Mouse (Mus musculus): ENCODE measurements around the gene Calcoco1. TPM values are rescaled to one million over a fixed set of nuclear protein-coding genes. Genes with fewer than 3 reads are reported as not detected.
A peak's percentile ranks its signal among the peaks of the same experiment; 100 is the strongest.
"Not testable (repeated sequence)": the region's sequence is repeated elsewhere in the genome, so short reads cannot be mapped to it uniquely, and the experiment has no call there.

Gene Calcoco1
- polyA plus RNA-seq, 1 experiment from 2014 or later = 41.3 TPM

DNA sequence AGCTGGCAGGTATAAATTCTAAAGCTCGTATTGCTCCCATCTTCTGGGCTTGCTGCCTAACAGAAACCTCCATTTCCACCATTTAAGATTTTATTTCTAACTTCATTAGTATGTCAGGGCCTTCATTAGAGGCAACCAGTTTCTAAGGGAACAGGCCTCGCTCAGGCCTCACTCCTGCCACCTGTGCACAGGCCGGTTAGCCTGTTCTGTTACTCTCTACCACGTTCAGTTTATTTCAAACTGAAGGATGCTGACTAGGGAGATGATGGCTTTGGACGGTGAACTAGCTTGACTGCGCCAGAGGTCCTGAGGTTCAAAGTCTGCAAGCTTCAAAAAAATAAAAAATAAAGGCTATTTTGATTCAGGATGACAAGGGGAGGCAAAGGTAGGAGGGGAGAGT, 51.7 kb downstream of the Calcoco1 start:
- H3K36me3 ChIP-seq (ENCODE audit: control insufficient read depth, insufficient read depth, low read length) = peaks cover 40% of the 10 kb centered on the region
- WGBS = 8% methylated on average over 6 of the region's 6 CpGs
- no peaks in the 10 kb centered on the region for H3K27me3 ChIP-seq (ENCODE audit: control insufficient read depth, insufficient read depth, low read length)
- H3K9ac ChIP-seq (ENCODE audit: low read depth, low read length) = peak overlapping the region; percentile 97
- H3K4me2 ChIP-seq (replicated peaks; ENCODE audit: low read depth, low read length) = peak overlapping the region; percentile 84
- H3K4me3 ChIP-seq (ENCODE audit: low read length) = peak overlapping the region; percentile 76
- H3K9me3 ChIP-seq (ENCODE audit: control insufficient read depth, low read length) = no peaks in the 10 kb centered on the region
- H3K27ac ChIP-seq (ENCODE audit: low read depth, low read length) = peak overlapping the region; percentile 99
- peaks cover 14% of the 10 kb centered on the region; the same call in 1 of the 2 replicates for H3K4me1 ChIP-seq (ENCODE audit: control insufficient read depth, insufficient read depth, low read length)
- no peak for ATAC-seq (ENCODE audit: low FRiP score, low TSS enrichment)

GRCm38 (mm10) chr15:102669571-102669970, 52.4 kb downstream of the Calcoco1 start:
- Histone ChIP-seq H3K9me3 (ENCODE audit: control insufficient read depth, low read length) (no peaks in the 10 kb centered on the region), H3K4me2 (replicated peaks; ENCODE audit: low read depth, low read length) (peak overlapping the region; percentile 84), H3K4me3 (ENCODE audit: low read length) (peak overlapping the region; percentile 76; the same call in 1 of the 2 replicates), H3K27ac (ENCODE audit: low read depth, low read length) (no peak overlapping the region), H3K9ac (ENCODE audit: low read depth, low read length) (peak overlapping the region; percentile 97; the same call in 1 of the 2 replicates), H3K4me1 (ENCODE audit: control insufficient read depth, insufficient read depth, low read length) (peaks cover 14% of the 10 kb centered on the region; the same call in 1 of the 2 replicates), H3K27me3 (ENCODE audit: control insufficient read depth, insufficient read depth, low read length) (no peaks in the 10 kb centered on the region), H3K36me3 (ENCODE audit: control insufficient read depth, insufficient read depth, low read length) (peaks cover 48% of the 10 kb centered on the region)
- 84% methylated on average over 8 of the region's 8 CpGs for WGBS
- ATAC-seq (ENCODE audit: low FRiP score, low TSS enrichment) = no peak

DNA sequence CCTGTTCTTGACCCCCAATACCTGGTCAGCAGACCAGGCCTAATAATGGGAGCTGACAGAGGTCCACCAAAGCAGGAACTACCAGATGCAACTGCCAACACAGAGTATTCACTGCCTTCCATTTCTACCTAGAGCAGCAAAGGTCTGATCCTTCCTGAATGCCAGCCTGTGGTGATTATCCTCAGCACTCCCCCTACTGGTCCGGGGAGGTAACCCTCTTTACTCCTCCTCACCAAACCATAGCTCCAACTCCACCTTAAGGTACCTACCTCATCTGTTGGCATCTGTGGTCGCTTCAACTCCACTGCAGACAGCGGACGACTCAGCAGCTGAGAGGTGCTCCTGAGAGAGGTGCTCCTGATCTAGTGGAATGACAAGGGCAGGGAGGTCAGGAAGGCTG, 56.5 kb downstream of the Calcoco1 start:
- no peak overlapping the region for H3K9ac ChIP-seq (ENCODE audit: low read depth, low read length)
- H3K27ac ChIP-seq (ENCODE audit: low read depth, low read length) = no peak overlapping the region
- H3K36me3 ChIP-seq (ENCODE audit: control insufficient read depth, insufficient read depth, low read length) = peaks cover 87% of the 10 kb centered on the region
- H3K9me3 ChIP-seq (ENCODE audit: control insufficient read depth, low read length) = no peaks in the 10 kb centered on the region
- no peaks in the 10 kb centered on the region for H3K27me3 ChIP-seq (ENCODE audit: control insufficient read depth, insufficient read depth, low read length)
- H3K4me1 ChIP-seq (ENCODE audit: control insufficient read depth, insufficient read depth, low read length) = 0 out of 2 replicates have a peak, but pooled peaks cover 5% of the 10 kb centered on the region
- no peak overlapping the region for H3K4me2 ChIP-seq (replicated peaks; ENCODE audit: low read depth, low read length)
- no peak overlapping the region for H3K4me3 ChIP-seq (ENCODE audit: low read length)
- ATAC-seq (ENCODE audit: low FRiP score, low TSS enrichment) = no peak
- 52% methylated on average over 4 of the region's 4 CpGs for WGBS

DNA sequence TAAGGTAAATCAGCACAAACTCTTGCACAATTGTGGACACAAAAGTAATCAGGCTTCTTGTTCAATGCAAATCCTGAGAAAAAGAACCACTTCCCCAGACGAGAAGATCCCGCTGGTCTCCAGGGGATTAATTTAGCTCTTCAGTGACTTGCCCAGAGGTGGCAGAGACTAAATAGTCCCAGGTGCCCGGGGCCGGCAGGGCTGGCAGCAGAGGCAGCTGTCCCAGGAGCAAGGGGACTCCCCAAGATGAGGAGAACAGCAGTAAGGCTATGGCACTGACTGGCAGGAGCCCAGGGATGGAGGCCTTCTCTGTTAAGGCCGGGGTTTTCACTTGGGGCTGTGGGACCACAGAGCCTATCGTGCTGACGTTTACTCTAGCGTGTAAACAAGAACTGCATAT, 58.2 kb downstream of the Calcoco1 start:
- ATAC-seq (ENCODE audit: low FRiP score, low TSS enrichment) = no peak
- H3K4me3 ChIP-seq (ENCODE audit: low read length) = no peak overlapping the region
- no peak overlapping the region for H3K4me2 ChIP-seq (replicated peaks; ENCODE audit: low read depth, low read length)
- no peak overlapping the region for H3K9ac ChIP-seq (ENCODE audit: low read depth, low read length)
- WGBS = 90% methylated on average over 8 of the region's 8 CpGs
- H3K4me1 ChIP-seq (ENCODE audit: control insufficient read depth, insufficient read depth, low read length) = no peaks in the 10 kb centered on the region
- H3K9me3 ChIP-seq (ENCODE audit: control insufficient read depth, low read length) = no peaks in the 10 kb centered on the region
- H3K36me3 ChIP-seq (ENCODE audit: control insufficient read depth, insufficient read depth, low read length) = peaks cover 84% of the 10 kb centered on the region
- H3K27me3 ChIP-seq (ENCODE audit: control insufficient read depth, insufficient read depth, low read length) = no peaks in the 10 kb centered on the region
- H3K27ac ChIP-seq (ENCODE audit: low read depth, low read length) = no peak overlapping the region

DNA sequence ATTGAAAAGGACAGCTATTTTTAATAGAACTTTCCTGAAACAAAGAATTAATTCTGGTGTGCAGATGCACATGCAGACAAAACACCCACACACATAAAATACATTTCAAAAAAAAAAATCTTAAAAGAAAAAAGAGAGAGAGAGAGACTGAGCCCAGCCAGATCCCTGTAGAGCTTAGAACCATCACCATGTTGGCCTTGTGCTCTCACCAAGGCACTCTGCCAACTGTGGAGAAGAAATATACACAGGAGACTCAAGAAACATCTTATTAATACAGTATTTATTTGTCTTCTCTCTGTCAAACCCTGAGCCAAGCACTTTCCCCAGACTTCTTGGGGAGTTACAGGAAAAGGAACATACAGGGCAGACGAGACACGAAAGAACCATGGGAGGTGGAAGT, 59.4 kb downstream of the Calcoco1 start:
- not testable (repeated sequence) for H3K27ac ChIP-seq (ENCODE audit: low read depth, low read length); H3K4me2 ChIP-seq (replicated peaks; ENCODE audit: low read depth, low read length); H3K9me3 ChIP-seq (ENCODE audit: control insufficient read depth, low read length); ATAC-seq (ENCODE audit: low FRiP score, low TSS enrichment); H3K4me3 ChIP-seq (ENCODE audit: low read length); H3K27me3 ChIP-seq (ENCODE audit: control insufficient read depth, insufficient read depth, low read length); H3K4me1 ChIP-seq (ENCODE audit: control insufficient read depth, insufficient read depth, low read length); H3K9ac ChIP-seq (ENCODE audit: low read depth, low read length)
- no CpG with 5 or more reads among the region's 2 CpGs for WGBS
- H3K36me3 ChIP-seq (ENCODE audit: control insufficient read depth, insufficient read depth, low read length) = peaks cover 74% of the 10 kb centered on the region

- WGBS = 72% methylated on average over 3 of the region's 3 CpGs
- no peak overlapping the region for H3K9ac ChIP-seq (ENCODE audit: low read depth, low read length)
- H3K4me1 ChIP-seq (ENCODE audit: control insufficient read depth, insufficient read depth, low read length) = peaks cover 12% of the 10 kb centered on the region; the same call in 1 of the 2 replicates
- no peaks in the 10 kb centered on the region for H3K9me3 ChIP-seq (ENCODE audit: control insufficient read depth, low read length)
- peaks cover 28% of the 10 kb centered on the region for H3K36me3 ChIP-seq (ENCODE audit: control insufficient read depth, insufficient read depth, low read length)
- no peaks in the 10 kb centered on the region for H3K27me3 ChIP-seq (ENCODE audit: control insufficient read depth, insufficient read depth, low read length)
- H3K4me3 ChIP-seq (ENCODE audit: low read length) = no peak overlapping the region
- peak overlapping the region; percentile 83; the same call in 1 of the 2 replicates for H3K27ac ChIP-seq (ENCODE audit: low read depth, low read length)
- H3K4me2 ChIP-seq (replicated peaks; ENCODE audit: low read depth, low read length) = no peak overlapping the region
- no peak for ATAC-seq (ENCODE audit: low FRiP score, low TSS enrichment)
Measured at GRCm38 (mm10) chr15:102657926-102658381, 64.0 kb downstream of the Calcoco1 start.

MicroRNAs within 50 kb of the gene (microRNA counts, 519-probe panel; counts per million panel counts)
- not detected for microRNA mmu-miR-688

Small RNAs within 50 kb of the gene (microRNA-seq; reads per million reads assigned to microRNA genes)
- not detected for gene Mir688

Other genes with a start within 250 kb of the Calcoco1 start
- gene Gm10337, start 218.5 kb downstream of the Calcoco1 start, polyA plus RNA-seq (2014; fragmentation: Nextera tagmentation; extraction: Ambion mirVana) = not detected in 2 replicates
- gene Map3k12, start 205.1 kb downstream of the Calcoco1 start, polyA plus RNA-seq (2014; fragmentation: Nextera tagmentation; extraction: Ambion mirVana) = 12.2 and 14.8 TPM in 2 replicates
- gene Tarbp2, start 204.0 kb downstream of the Calcoco1 start, polyA plus RNA-seq (2014; fragmentation: Nextera tagmentation; extraction: Ambion mirVana) = 80.4 and 89.1 TPM in 2 replicates
- gene Npff, start 197.2 kb downstream of the Calcoco1 start, polyA plus RNA-seq (2014; fragmentation: Nextera tagmentation; extraction: Ambion mirVana) = 2.7 and 3.5 TPM in 2 replicates
- 0.79 TPM in 1 of 2 replicates, not detected in the other for gene Gm28047, start 97.1 kb downstream of the Calcoco1 start, polyA plus RNA-seq (2014; fragmentation: Nextera tagmentation; extraction: Ambion mirVana)
- gene Atf7, start 96.7 kb downstream of the Calcoco1 start, polyA plus RNA-seq (2014; fragmentation: Nextera tagmentation; extraction: Ambion mirVana) = 30.5 and 36.8 TPM in 2 replicates
- gene Atp5g2, start 49.8 kb downstream of the Calcoco1 start, polyA plus RNA-seq (2014; fragmentation: Nextera tagmentation; extraction: Ambion mirVana) = 90.0 and 124 TPM in 2 replicates
- not detected in 2 replicates for gene Hoxc13, start 198.9 kb upstream of the Calcoco1 start, polyA plus RNA-seq (2014; fragmentation: Nextera tagmentation; extraction: Ambion mirVana)
- not detected in 2 replicates for gene Hoxc12, start 214.6 kb upstream of the Calcoco1 start, polyA plus RNA-seq (2014; fragmentation: Nextera tagmentation; extraction: Ambion mirVana)
- gene Hoxc11, start 232.2 kb upstream of the Calcoco1 start, polyA plus RNA-seq (2014; fragmentation: Nextera tagmentation; extraction: Ambion mirVana) = 2.9 and 4.4 TPM in 2 replicates
- 62.9 and 64.5 TPM in 2 replicates for gene Hoxc10, start 244.6 kb upstream of the Calcoco1 start, polyA plus RNA-seq (2014; fragmentation: Nextera tagmentation; extraction: Ambion mirVana)
- 5.1 and 5.8 TPM in 2 replicates for gene Hoxc5, start 245.3 kb upstream of the Calcoco1 start, polyA plus RNA-seq (2014; fragmentation: Nextera tagmentation; extraction: Ambion mirVana)